Mouse (Mus musculus): ENCODE measurements at regions not wholly inside any gene's neighbourhood (a gene's known extent, or its start where the extent isn't known, plus 50 kb on each side); places are given as distances from the start of the nearest gene placed in this dataset.
A peak's percentile ranks its signal among the peaks of the same experiment; 100 is the strongest.

DNA sequence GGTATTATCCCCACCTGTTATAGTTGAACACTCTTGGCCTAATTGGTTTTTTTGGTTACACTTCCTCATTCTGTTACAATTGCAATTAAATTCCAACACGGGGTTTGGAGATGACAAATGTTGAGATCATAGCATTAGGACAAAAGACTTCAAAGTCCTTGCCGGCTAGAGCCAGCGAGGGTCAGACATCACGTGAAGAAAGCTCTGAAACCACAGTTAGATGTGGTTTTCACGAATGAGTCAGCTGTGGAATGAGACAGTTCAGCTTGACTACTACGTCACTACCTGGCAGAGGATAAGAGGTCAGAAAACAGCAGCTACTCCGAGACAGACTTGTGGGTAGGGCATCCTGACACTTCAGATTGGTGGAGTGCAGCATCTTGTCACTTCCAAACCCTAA is 55.5 kb upstream of the Trio start:
- no peak for DNase-seq (ENCODE audit: low spot score)

DNA sequence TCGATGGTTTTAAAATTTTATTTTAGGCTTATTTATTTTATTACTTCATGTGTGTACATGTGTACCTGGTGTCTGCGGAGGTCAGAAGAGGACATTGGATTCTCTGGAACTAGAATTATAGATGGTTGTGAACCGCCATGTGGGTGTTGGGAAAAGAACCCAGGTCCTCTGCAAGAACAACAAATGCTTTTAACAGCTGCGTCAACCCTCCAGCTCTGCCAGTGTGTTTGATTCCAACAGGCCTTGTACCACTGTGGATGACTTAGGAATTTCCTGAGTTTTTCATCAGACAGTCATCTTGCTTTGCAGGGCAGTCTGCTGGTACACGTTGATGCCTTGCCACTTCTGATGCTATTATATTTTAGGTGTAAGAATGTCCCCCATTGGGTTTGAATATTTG is 56.8 kb upstream of the Trio start:
- no peak for DNase-seq (ENCODE audit: low spot score)

DNA sequence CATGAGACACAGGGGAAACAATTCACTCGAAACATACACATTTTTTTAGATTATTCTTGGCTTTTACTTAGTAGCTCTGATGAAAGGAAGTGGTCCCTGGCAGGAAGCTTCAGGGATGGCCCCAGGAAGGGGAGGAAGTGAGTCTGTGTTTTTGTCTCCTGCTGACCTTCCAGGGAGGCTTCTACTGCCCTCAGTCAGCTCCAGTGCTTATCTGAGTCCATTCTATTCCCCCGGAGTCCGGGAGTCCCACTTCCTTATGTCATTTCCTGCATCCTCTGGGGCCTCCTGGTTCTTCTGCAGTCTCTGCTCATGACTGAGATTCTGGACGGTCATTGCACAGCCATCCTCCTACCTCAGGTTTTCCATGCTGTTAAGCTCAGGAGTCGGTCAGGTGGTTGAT is 80.3 kb upstream of the Trio start:
- no peak for DNase-seq (ENCODE audit: low spot score)

DNA sequence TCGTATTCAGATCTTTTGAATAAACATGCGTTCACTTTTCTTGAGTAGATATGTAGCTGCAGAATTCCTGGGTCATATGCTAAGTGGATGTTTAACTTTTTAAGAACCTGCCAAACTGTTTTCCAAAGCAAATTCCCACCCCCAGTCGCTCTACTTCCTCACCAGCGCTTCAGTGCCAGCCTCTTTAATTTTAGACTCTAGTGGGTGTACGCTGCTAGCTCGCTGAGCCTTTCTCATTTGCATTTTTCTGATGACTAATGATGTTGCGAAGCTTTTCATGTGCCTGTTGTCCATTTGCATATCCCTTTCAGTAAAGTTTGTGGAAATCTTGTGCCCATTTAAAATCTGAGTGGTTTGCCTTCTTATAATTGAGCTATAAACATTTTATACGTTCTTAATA is 84.3 kb upstream of the Trio start:
- DNase-seq (ENCODE audit: low spot score) = no peak

DNA sequence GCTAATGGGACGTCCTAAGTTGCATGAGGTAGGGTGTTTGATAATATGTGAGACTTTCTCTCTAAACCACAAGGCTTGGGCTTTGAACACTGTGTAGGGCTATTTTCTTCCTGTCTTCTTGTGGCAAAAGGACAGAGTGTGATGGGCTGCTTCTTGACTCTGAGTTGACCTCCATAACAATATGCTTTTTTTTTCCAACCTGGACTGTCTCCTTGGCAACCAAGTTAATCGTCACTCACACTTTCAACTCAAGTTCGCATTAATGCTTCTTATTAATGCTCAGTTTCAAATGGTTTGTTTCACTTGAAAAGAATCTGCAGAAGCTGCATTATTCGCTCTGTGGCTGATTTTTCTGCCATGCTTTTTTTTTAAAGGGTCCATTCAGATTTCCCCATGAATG is 87.8 kb upstream of the Trio start:
- no peak for DNase-seq (ENCODE audit: low spot score)

DNA sequence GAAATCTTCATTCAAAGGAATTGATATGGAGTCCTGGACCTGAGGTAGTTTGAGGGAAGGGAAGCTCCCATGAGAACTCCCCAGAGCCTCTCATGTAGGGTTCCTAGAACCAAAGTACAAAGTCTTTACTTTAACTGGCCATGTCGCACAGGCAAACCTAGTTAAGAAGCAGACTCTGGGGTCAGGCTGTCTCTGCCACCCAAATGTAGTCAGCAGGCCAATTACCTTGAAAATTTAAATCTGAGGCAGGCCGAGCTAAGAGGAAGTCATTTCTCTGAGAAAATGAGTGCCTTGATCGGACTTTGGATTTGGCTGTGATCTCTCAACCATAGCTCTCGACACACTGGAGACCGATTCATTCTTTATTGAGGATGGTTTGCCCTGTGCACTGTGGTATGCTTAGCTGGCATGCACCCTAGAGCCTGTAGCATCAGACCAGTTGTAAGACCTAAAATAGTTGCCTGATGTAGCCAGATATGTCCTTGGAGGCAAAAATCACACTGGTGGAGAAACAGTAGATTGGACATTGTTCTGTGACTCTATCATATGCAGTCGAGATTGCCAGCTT is 88.6 kb upstream of the Trio start:
- no peak for DNase-seq (ENCODE audit: low spot score)

DNA sequence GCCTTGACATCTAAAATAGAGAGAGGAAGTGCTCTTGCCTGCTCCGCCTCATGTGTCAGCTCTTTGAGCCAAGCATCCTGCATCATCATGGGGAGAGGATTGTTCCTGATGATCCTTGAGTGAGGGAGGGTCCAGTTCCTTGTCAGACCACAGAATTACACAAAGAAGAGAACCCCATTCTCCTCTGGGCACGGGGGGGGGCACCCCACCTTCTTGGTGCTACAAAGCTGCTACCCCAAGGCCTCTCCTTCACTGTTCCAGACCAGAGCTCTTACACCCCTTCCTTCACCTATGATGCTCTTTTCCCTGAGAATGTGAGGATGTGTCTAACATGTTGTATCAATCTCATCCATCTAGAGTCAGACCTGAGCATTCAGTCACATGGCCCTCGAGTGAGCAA is 76.7 kb upstream of the Dnah5 start:
- DNase-seq (ENCODE audit: low spot score) = no peak

DNA sequence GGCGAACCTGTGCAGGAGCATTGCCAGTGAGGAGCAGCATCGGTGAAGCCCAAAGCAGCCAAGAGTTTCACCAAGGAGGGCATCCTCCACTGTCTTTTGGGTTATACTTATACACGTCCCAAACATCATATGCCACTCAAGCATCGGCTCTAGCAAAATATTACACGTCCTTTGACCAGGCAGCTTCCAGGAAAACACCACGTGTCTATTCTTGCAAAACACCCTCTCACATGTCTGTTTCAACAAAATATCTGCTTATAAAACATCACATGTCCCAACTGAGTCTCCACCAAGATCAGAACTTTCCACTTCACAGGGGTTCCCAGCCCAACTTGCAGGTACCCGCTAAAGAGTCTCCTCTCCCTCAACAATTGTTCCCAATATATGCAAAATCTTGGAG is 74.0 kb upstream of the Dnah5 start:
- no peak for DNase-seq (ENCODE audit: low spot score)

DNA sequence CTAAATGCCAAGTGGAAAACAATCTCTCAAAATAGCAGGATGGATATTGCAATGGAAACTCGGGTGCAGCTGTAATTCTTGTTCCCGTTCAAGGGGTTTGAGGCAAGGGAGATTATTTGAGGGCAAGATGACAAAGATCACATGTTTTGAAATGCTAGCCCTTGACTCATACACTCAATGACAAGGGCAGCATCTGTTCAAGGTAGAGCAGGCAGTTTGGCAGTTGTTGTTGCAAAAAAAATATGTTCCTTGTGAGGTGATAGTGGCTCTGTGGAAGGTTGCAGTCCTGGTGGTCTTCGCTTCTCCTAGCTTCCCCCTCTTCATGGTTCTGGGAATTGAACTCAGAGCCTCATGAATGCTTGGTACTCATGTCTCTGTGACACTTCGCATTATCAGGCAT is 72.0 kb upstream of the Dnah5 start:
- no peak for DNase-seq (ENCODE audit: low spot score)

DNA sequence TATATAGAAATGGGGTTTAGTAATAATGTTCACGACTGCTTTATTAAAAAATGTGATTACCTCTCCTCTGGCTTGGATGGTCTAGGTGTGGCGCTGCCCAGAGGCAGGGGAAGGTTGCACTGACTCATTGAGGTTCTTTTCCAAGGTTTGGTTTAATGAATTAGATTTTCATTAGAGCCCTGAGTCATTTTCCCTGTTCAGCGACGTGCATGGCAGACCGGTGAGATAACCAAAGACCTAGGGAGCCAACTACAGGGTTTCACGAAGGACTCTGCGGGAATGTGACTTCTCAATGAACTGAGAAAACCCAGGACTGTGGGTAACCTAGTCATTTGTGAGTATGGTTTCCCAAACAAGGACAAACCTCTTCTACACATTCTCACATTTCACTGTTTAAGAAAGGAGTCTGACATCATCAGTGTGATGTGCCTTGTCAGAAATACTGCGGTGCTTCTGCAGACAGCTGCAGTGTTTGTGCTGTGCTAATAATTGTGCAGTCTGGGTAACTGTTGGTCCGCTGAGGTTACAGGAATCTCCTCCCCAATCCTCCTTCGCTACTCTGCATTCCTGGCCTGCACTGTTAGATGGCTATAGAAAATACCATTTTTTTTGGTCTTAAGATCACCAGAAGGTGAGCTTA is 70.3 kb upstream of the Dnah5 start:
- no peak for DNase-seq (ENCODE audit: low spot score)

DNA sequence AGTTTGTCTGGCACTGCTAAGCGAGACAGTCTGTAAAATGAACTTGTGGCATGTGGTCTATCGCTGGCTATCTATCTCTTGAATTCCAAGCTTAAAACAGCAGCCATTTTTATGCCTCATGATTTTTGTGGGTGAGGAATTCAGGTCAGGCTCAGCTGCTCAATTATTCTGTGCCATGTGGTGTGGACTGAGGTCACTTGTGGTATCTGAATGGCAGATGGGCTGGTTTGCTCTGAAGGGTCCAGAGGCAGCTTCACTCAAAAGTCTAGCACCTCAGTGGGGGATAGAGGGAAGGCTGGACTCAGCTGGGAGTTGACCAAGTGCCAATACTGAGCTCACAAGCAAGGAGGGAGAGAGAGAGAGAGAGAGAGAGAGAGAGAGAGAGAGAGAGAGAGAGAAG is 69.3 kb upstream of the Dnah5 start:
- DNase-seq (ENCODE audit: low spot score) = peak; percentile 22

DNA sequence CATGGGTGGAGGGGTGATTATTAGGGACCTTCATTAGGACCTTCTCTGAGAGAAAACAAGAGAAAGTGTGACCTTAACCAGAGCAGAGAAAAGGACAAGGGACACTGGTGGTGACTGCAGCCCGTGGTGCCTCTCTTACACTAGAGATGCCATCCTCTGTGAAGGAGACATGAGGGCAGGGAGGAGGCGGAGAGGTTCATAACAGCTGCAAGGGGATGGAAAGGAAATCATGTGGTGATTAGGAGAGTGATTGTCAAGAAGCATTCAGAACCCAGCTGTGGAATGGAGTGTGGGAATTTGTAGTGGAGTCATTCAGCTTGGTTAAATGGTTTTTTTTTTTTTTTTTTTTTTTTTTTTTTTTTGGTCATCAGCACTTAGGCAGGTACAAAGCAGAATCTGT is 64.7 kb upstream of the Dnah5 start:
- DNase-seq (ENCODE audit: low spot score) = no peak

DNA sequence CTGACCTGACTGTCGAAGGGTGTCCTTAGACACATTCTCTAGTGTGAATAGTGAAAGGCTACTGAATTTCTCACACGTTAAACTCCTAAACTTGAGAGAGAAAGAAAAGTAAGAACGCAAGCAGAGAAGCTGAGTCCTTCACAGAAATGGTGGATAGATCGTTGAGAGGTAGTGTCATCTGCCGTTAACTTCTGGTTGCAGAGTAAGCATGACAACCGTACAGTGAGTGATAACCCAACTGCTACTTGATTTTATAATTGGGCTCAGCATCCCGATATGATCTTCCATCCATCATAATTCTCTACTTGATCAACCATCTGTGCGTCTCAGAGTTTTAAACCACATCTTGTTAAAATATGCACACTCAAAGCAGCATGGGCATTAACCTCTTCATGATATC is 63.3 kb upstream of the Dnah5 start:
- no peak for DNase-seq (ENCODE audit: low spot score)

DNA sequence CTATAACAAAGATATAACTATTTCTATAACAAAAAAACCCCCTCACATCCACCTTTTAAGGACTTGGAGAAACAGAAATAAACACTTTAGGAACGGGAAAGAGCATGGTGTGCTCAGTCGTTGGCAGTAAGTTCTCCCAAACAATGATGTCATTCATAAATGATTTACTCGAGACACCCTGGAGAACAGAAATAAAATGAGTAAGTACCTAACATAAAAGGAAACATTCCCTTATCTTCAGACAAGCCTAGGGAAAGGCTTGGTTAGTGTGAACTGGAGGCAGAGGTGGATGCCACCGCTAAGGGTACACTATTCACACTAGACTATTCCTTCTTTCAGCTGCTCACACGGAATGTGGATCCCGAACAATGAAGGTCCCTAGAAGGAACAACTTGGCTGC is 62.2 kb upstream of the Dnah5 start:
- no peak for DNase-seq (ENCODE audit: low spot score)

DNA sequence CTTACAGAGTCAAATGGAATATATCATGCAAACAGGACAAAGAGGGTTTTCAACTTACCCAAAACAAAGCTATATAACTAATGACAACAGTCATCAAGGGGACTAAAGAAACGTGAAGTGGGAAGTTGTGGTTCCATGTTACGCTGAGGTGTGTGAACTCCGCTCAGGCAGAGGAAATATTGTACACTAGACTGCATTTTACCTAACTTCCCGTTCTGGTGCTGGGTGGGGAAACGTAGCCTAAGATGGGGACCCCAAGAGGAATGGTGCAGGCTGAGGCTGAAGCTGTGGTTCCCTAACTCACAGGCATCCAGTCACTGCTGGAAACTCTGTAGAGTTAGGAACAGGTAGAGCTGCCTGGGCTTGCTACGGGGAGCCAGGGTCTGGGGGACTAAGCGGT is 59.3 kb upstream of the Dnah5 start:
- no peak for DNase-seq (ENCODE audit: low spot score)

DNA sequence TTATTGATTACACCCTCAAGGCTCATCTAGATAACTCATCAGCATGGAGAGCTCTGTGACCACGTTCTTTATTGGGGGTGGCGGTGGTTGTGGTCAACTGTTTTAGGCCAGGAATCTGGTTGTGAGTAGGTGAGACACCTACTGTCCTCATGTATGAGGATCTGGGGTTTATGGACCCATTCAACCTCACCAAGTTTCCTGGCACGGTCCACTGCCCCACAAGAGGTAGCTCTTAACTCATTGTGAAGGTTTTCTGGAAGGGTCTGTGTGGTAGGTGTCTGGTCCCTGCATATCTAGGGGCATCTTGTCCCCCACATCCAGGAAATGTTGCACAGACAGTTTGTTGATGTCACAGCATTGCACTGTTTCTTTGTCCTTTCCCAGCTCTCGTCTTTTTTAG is 58.7 kb upstream of the Dnah5 start:
- DNase-seq (ENCODE audit: low spot score) = no peak

DNA sequence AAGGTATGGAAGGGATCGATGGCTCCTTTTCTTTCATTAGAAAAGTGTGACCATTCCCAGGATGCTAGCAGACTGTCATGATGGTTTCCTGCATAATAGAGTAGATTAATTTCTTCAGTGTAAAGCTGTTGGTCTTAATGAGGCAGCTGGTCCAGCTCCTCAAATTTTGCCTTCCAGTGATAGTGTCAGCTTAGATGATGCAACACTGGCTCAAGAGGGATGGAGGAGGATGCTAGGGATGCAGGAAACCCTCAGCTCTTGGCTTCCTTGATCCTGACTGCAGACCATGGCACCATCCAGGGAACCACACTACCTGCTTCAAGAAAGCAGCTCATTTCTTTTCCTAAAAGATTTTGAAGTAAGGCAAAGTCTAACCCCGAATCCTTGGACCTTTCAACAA is 51.9 kb upstream of the Dnah5 start:
- no peak for DNase-seq (ENCODE audit: low spot score)
